Mouse (Mus musculus) heart, adult 2 months (tissue): ENCODE measurements around the gene Cbs. TPM values are rescaled to one million over a fixed set of nuclear protein-coding genes. Genes with fewer than 3 reads are reported as not detected.
A peak's percentile ranks its signal among the peaks of the same experiment; 100 is the strongest.

Source experiments
- DNase-seq, 2 experiments: peaks; one replicate each; pipeline ENCODE4 v3.0.0; 2021
- H3K27ac ChIP-seq: fragments of 200-600 bp; 2 replicates; pipeline ENCODE4 v1.8.1; 2022
- H3K27me3 ChIP-seq: fragments of 200-500 bp; 2 replicates; pipeline ENCODE4 v1.6.1; 2012; ENCODE audit warnings: mild to moderate bottlenecking, low read length, inconsistent platforms, mixed read lengths; ENCODE audit not compliant: control insufficient read depth, insufficient read depth
- H3K36me3 ChIP-seq: fragments of 200-500 bp; 2 replicates; pipeline ENCODE4 v1.6.1; 2012; ENCODE audit warnings: low read length, inconsistent platforms; ENCODE audit not compliant: control insufficient read depth, insufficient read depth
- H3K4me1 ChIP-seq: fragments of 200-500 bp; 2 replicates; pipeline ENCODE4 v1.6.1; 2011; ENCODE audit warnings: low read length; ENCODE audit not compliant: control insufficient read depth, insufficient read depth
- H3K4me3 ChIP-seq: fragments of 200-600 bp; 2 replicates; pipeline ENCODE4 v1.8.1; 2022
- H3K79me2 ChIP-seq: fragments of 200-500 bp; replicated peaks from 2 replicates; pipeline ENCODE4 v1.6.1; 2012; ENCODE audit warnings: mild to moderate bottlenecking, inconsistent platforms, low read length, moderate library complexity, mixed read lengths; ENCODE audit not compliant: control insufficient read depth, insufficient read depth
- H3K9ac ChIP-seq: fragments of 200-500 bp; 2 replicates; pipeline ENCODE4 v1.6.1; 2012; ENCODE audit warnings: low read depth, mild to moderate bottlenecking, control low read depth, inconsistent platforms, low read length, mixed read lengths
- CTCF ChIP-seq: fragments of 200-600 bp; IDR thresholded peaks from 2 replicates; pipeline ENCODE4 v1.8.1; 2022; ENCODE audit warnings: antibody characterized with exemption, mild to moderate bottlenecking, moderate library complexity
- EP300 ChIP-seq: fragments of 200-500 bp; IDR thresholded peaks from 2 replicates; pipeline ENCODE4 v1.6.1; 2011; ENCODE audit warnings: low read depth, low read length, control low read depth; ENCODE audit not compliant: insufficient read depth
- POLR2A ChIP-seq: fragments of 200-500 bp; IDR thresholded peaks from 2 replicates; pipeline ENCODE4 v1.6.1; 2011; ENCODE audit warnings: mild to moderate bottlenecking, low read depth, low read length, control low read depth; ENCODE audit not compliant: insufficient read depth
- WGBS: fragments of 180-500 bp; shearing (Covaris S2); methylation state at CpG from one replicate; pipeline ENCODE4 v1.1.7; 2018; 5-methylcytosine and 5-hydroxymethylcytosine counted together
- intact Hi-C: fragments of 180-260 bp; cut with DNase I; formaldehyde crosslinking; loops from one replicate; pipeline ENCODE4 v1.15.1; 2025
- polyA plus RNA-seq: library from polyadenylated mRNA; depleted of rRNA; stranded (reverse); fragments of >200 nt; gene quantifications from 2 replicates; pipeline ENCODE4 v1.2.3, GENCODE M21; 2012
- total RNA-seq, 2 experiments: library from RNA; stranded (reverse); gene quantifications; 2 replicates each; pipeline ENCODE4 v1.2.3; 2021

The Cbs gene
- total and polyA plus RNA-seq, 3 experiments, result 0.94 to 7.0 (median 2.4) TPM

GRCm38 (mm10) chr17:31674426-31674825 is 37.4 kb upstream of the Cbs start:
- TF ChIP-seq CTCF (no peak), EP300 (no peak)

GRCm38 (mm10) chr17:31672279-31672678 is 35.2 kb upstream of the Cbs start:
- Histone ChIP-seq H3K4me1 (no peaks in the 10 kb centered on the region), H3K36me3 (no peaks in the 10 kb centered on the region), H3K4me3 (no peak overlapping the region), H3K79me2 (no peaks in the 10 kb centered on the region), H3K27me3 (no peaks in the 10 kb centered on the region), H3K27ac (no peak overlapping the region), H3K9ac (no peak overlapping the region)
- DNase-seq, result no peak
- intact Hi-C loops, result no loop called here
- 77% methylated on average over 12 of the region's 12 CpGs for WGBS
- TF ChIP-seq CTCF, result no peak

More at GRCm38 (mm10) chr17:31674426-31674825, 37.4 kb upstream of the Cbs start:
- Histone ChIP-seq H3K4me1 (no peaks in the 10 kb centered on the region), H3K27me3 (no peaks in the 10 kb centered on the region), H3K9ac (no peak overlapping the region), H3K79me2 (no peaks in the 10 kb centered on the region), H3K4me3 (no peak overlapping the region), H3K27ac (no peak overlapping the region), H3K36me3 (no peaks in the 10 kb centered on the region)
- DNase-seq, result no peak
- WGBS, result 81% methylated on average over 1 of the region's 1 CpGs
- intact Hi-C loops, result no loop called here

- H3K9ac ChIP-seq, result no peak overlapping the region
- no peak for DNase-seq
- 76% methylated on average over 8 of the region's 8 CpGs for WGBS
- intact Hi-C loops, result no loop called here
- H3K27me3 ChIP-seq, result no peaks in the 10 kb centered on the region
- no peaks in the 10 kb centered on the region for H3K4me1 ChIP-seq
- no peak overlapping the region for H3K27ac ChIP-seq
- no peak for TF ChIP-seq POLR2A
- TF ChIP-seq CTCF, result no peak
- H3K4me3 ChIP-seq, result no peak overlapping the region
- H3K79me2 ChIP-seq, result no peaks in the 10 kb centered on the region
- no peaks in the 10 kb centered on the region for H3K36me3 ChIP-seq
Observed at GRCm38 (mm10) chr17:31671698-31672097, 34.7 kb upstream of the Cbs start.

- H3K36me3 ChIP-seq, result no peaks in the 10 kb centered on the region
- intact Hi-C loops, result no loop called here
- no peaks in the 10 kb centered on the region for H3K27me3 ChIP-seq
- no peak overlapping the region for H3K27ac ChIP-seq
- no peak for DNase-seq
- no peak overlapping the region for H3K4me3 ChIP-seq
- WGBS, result 64% methylated on average over 11 of the region's 11 CpGs
- TF ChIP-seq CTCF (no peak), POLR2A (no peak), EP300 (no peak)
- no peak overlapping the region for H3K9ac ChIP-seq
- H3K4me1 ChIP-seq, result no peaks in the 10 kb centered on the region
- H3K79me2 ChIP-seq, result no peaks in the 10 kb centered on the region
Observed at GRCm38 (mm10) chr17:31670163-31670562, 33.1 kb upstream of the Cbs start.

GRCm38 (mm10) chr17:31668306-31668705 is 31.3 kb upstream of the Cbs start:
- WGBS, result 64% methylated on average over 9 of the region's 9 CpGs
- TF ChIP-seq POLR2A, result no peak
- no peak for TF ChIP-seq CTCF
- TF ChIP-seq EP300, result no peak
- Histone ChIP-seq H3K27ac (no peak overlapping the region), H3K36me3 (no peaks in the 10 kb centered on the region), H3K27me3 (no peaks in the 10 kb centered on the region), H3K79me2 (no peaks in the 10 kb centered on the region), H3K9ac (no peak overlapping the region), H3K4me3 (no peak overlapping the region), H3K4me1 (no peaks in the 10 kb centered on the region)
- no peak for DNase-seq
- intact Hi-C loops, result loop anchor here (5.0 kb wide), 1 partner anchor 291 kb away; no protein-coding TSS in a partner anchor

- Histone ChIP-seq H3K36me3 (no peaks in the 10 kb centered on the region), H3K4me3 (no peak overlapping the region), H3K27me3 (no peaks in the 10 kb centered on the region), H3K27ac (no peak overlapping the region), H3K79me2 (no peaks in the 10 kb centered on the region), H3K9ac (no peak overlapping the region), H3K4me1 (no peaks in the 10 kb centered on the region)
- peak; percentile 77 to 79 for DNase-seq
- 8% methylated on average over 4 of the region's 4 CpGs for WGBS
- TF ChIP-seq POLR2A (no peak), CTCF (peak; percentile 86), EP300 (peak; percentile 80; the same call in 1 of the 2 replicates)
- intact Hi-C loops, result loop anchor here (2.0 to 5.0 kb wide), 2 partner anchors 287 to 332 kb away; no protein-coding TSS in a partner anchor
Observed at GRCm38 (mm10) chr17:31664760-31665159, 27.7 kb upstream of the Cbs start.
